In the genomic region with DNA sequence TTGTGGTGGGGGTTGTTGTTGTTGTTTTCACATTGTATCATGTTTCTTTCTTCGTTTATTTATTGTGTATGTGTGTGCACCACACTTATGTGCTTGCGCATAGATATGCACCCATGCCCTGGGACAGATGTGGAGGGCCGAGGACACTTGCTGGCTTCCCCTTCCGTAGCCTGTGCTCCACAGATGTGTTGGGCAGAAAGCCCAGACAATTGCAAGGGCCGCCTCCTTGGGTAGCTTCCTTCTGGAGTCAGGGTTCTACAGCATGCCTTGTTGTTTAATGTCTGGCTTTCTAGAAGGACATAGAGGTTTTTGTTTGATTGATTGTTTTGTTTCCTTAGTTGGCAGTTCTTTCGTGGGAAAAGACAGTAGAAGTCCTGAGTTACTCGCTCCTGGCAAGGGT, we compare ENCODE assay signal across 19 mouse cellular contexts. TPM values are rescaled to one million over a fixed set of nuclear protein-coding genes. Genes with fewer than 3 reads are reported as not detected.
A peak's percentile ranks its signal among the peaks of the same experiment; 100 is the strongest.
DNase-seq lines count a peak whose midpoint lies in the region; ATAC-seq and TF ChIP-seq lines count a peak whose summit lies in the region.
"Had no signal": no experiment of that assay in that cellular context is flagged by ENCODE, and none has a peak within 500 bp of the region (broad histone marks: within the 10 kb centered on the region; RNA-seq: fewer than 3 reads in every experiment).

No protein-coding gene starts in this region.

- peaks cover 21% of the 10 kb centered on the region for H3K36me3 ChIP-seq in kidney, embryonic 15.5 days

- no peaks in the 10 kb centered on the region for H3K9me3 ChIP-seq in kidney, embryonic 15.5 days (replicated peaks)
- H3K9me3 ChIP-seq: forebrain, embryonic 13.5 days; hindbrain, embryonic 10.5 days; midbrain, embryonic 12.5 days; neural tube, embryonic 13.5 days had no signal

- TF ChIP-seq CTCF in gastrocnemius, adult 2 months (IDR thresholded peaks at IDR 0.05): no peak

- H3K27me3 ChIP-seq in kidney, embryonic 15.5 days: no peaks in the 10 kb centered on the region
- H3K27me3 ChIP-seq: forebrain, embryonic 13.5 days; midbrain, embryonic 12.5 days; neural tube, embryonic 13.5 days had no signal

- 74% methylated on average over 7 of the region's 7 CpGs for WGBS in kidney, embryonic 15.5 days

- H3K4me2 ChIP-seq in kidney, embryonic 15.5 days: no peak overlapping the region
- H3K4me2 ChIP-seq: forebrain, embryonic 13.5 days; liver, embryonic 11.5 days; midbrain, embryonic 12.5 days; neural tube, embryonic 13.5 days had no signal

- no peak overlapping the region for H3K4me3 ChIP-seq in gastrocnemius, adult 2 months
- no peak overlapping the region for H3K4me3 ChIP-seq in kidney, embryonic 15.5 days (replicated peaks)
- H3K4me3 ChIP-seq: forebrain, embryonic 13.5 days; hindbrain, embryonic 10.5 days; midbrain, embryonic 12.5 days; neural tube, embryonic 13.5 days had no signal

- no peaks in the 10 kb centered on the region for H3K4me1 ChIP-seq in kidney, embryonic 15.5 days
- H3K4me1 ChIP-seq: forebrain, embryonic 13.5 days; hindbrain, embryonic 10.5 days; midbrain, embryonic 12.5 days; neural tube, embryonic 13.5 days had no signal

- H3K27ac ChIP-seq in gastrocnemius, adult 2 months: no peak overlapping the region
- H3K27ac ChIP-seq in kidney, embryonic 15.5 days: no peak overlapping the region
- H3K27ac ChIP-seq: forebrain, embryonic 13.5 days; hindbrain, embryonic 10.5 days; macrophage; midbrain, embryonic 12.5 days; neural tube, embryonic 13.5 days had no signal

- intact Hi-C loops in gastrocnemius, adult 2 months (cut with DNase I): no loop called here

- no peak for ATAC-seq in kidney, embryonic 15.5 days (replicated peaks; ENCODE audit: low FRiP score)
- ATAC-seq: forebrain, embryonic 13.5 days; inflammation-experienced regulatory T-cells, adult 6 months had no signal

- peak; percentile 26 for DNase-seq in gastrocnemius, adult 18-20 months (ENCODE audit: low spot score)
- no peak for DNase-seq in gastrocnemius, adult 2 months
- peak; percentile 38 for DNase-seq in kidney, postnatal 14 days
- DNase-seq in 3T3-L1 (ENCODE audit: low read depth, low spot score): peak; percentile 24
- DNase-seq in lung, postnatal 10 days: peak; percentile 37
- DNase-seq in c-Kit-positive CD71-positive TER-119-positive erythroid progenitor cells, embryonic 14.5 days (ENCODE audit: low spot score): no peak
- DNase-seq: B cell, adult 2 months; cerebellum, adult 9-11 months; heart, adult 18-20 months; right cerebral cortex, postnatal 25 days; thymus, postnatal 36 days had no signal

- no peak overlapping the region for H3K9ac ChIP-seq in kidney, embryonic 15.5 days
- H3K9ac ChIP-seq: forebrain, embryonic 13.5 days; midbrain, embryonic 12.5 days; neural tube, embryonic 13.5 days had no signal

RNA-seq across cellular contexts. Expression of a gene that starts 37.6 kb away (rescaled TPM):
- 10 to 100 TPM; 51.3 to 55.5 TPM for total RNA-seq in gastrocnemius, adult 18-20 months (2021)
- 10 to 100 TPM; 43.7 to 59.7 TPM for total RNA-seq in gastrocnemius, adult 2 months (2021)
- polyA plus RNA-seq in kidney, embryonic 15.5 days (2015; fragmentation: Nextera tagmentation; extraction: Ambion mirVana): 99.8 and 106 TPM in 2 replicates

Comparison
In these comparisons a context has a peak if more than half of its experiments do, and no peak if none do; other contexts are left out.
1. DNase-seq: peak in gastrocnemius, adult 18-20 months (single experiment), kidney, postnatal 14 days (single experiment), 3T3-L1 (single experiment) and lung, postnatal 10 days (single experiment); none in gastrocnemius, adult 2 months (single experiment) and c-Kit-positive CD71-positive TER-119-positive erythroid progenitor cells, embryonic 14.5 days (single experiment).